Mouse (Mus musculus) layer of hippocampus, adult 2 months (tissue): ENCODE results near the gene Serp2. TPM values are rescaled to one million over a fixed set of nuclear protein-coding genes. Genes with fewer than 3 reads are reported as not detected.

ENCODE experiments used
- DNase-seq, 2 experiments: peaks; one replicate each; pipeline ENCODE4 v3.0.0; 2022; ENCODE audit warnings: low spot score in 2 of 2
- H3K27ac ChIP-seq: fragments of 200-600 bp; 2 replicates; pipeline ENCODE4 v1.8.1; 2022
- H3K4me3 ChIP-seq: fragments of 200-600 bp; 2 replicates; pipeline ENCODE4 v1.8.1; 2022; ENCODE audit warnings: mild to moderate bottlenecking
- CTCF ChIP-seq: fragments of 200-600 bp; conservative IDR thresholded peaks from 2 replicates; pipeline ENCODE4 v1.8.1; 2022; ENCODE audit warnings: antibody characterized with exemption, mild to moderate bottlenecking, moderate library complexity
- long read RNA-seq, 2 experiments: library from polyadenylated mRNA; stranded (forward); transcript quantifications; one replicate each; pipeline ENCODE4 v2.0.0; 2021; ENCODE audit warnings: borderline mapping rate in 2 of 2
- total RNA-seq, 2 experiments: library from RNA; stranded (reverse); gene quantifications; 2 replicates each; pipeline ENCODE4 v1.2.3; 2021

The Serp2 gene
- 100 to 1,000 TPM; 142 to 158 TPM for total RNA-seq
- long read RNA-seq, experiment 1, transcript Serp2-201 (3 exons, 748 nt): major isoform, 73 of 109 reads
- long read RNA-seq, experiment 1, transcript Serp2-204 (2 exons, 705 nt): minor isoform, 13 of 109 reads
- long read RNA-seq, experiment 1, partial matches to known transcripts: 5 of 109 reads
- long read RNA-seq, experiment 1, other reads (novel, unspliced or antisense): 18 of 109 reads
- long read RNA-seq, experiment 2, transcript Serp2-201 (3 exons, 748 nt): major isoform, 103 of 134 reads
- long read RNA-seq, experiment 2, transcript Serp2-204 (2 exons, 705 nt): minor isoform, 12 of 134 reads
- long read RNA-seq, experiment 2, partial matches to known transcripts: 9 of 134 reads
- long read RNA-seq, experiment 2, other reads (novel, unspliced or antisense): 10 of 134 reads

DNA sequence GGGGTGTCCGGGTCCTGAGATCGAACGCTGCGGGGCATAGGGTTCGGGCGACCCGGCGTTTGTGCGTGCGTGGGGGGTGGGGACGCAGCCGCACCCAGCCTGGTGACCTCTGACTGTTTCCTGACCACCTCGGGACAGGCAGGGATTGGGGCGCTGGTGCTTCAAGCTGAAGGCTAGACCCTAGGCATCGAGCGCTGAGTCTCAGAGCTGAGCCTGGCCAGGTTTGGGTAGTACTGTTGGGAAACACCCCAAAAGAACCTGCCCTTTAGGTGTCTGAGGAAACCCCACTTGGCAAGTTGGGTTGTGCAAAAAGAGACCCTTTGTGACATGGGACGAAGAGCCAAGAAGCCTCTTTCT is at the start of gene Serp2:
Gene Serp2 (minus strand): TSS at position 38 of the 357 bp plus-strand sequence.
- no peak for TF ChIP-seq CTCF
- Histone ChIP-seq H3K27ac (peak within 1 kb of the TSS; percentile 98), H3K4me3 (peak within 1 kb of the TSS; percentile 75)
- DNase-seq: no peak

DNA sequence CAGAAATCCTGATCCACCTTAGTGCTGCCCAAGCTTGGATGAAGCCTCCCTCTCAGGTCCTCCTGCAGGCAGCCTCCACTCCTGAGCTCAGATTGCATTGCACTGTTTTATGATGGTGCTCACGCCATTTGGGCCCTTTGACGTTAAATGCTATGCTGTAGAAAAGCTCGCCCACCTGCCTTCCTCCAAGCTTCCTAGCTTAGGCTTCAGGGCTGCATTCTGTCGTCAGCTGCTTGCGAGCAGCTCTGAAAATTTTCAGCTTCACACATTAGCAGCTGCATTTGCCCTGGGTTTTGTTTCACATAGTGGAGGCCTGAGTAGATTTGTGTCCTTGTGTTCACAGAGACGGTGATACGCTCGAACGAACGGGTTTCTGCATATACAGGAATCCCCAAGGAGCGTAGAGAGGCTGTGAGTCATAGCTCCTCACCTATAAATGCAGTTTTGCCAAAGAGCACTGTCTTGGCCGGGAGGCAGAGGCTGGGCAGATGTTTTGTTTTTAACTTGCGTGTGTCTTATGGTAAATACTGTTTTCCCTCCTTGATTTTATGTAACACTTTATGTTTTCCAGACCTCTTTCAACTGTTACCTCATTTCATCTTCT is 49.3 kb upstream of the Serp2 start:
- DNase-seq: no peak
- Histone ChIP-seq H3K4me3 (no peak overlapping the region), H3K27ac (no peak overlapping the region)
- TF ChIP-seq CTCF: no peak

GRCm38 (mm10) chr14:76604012-76604411 is 47.3 kb upstream of the Serp2 start:
- Histone ChIP-seq H3K27ac (no peak overlapping the region), H3K4me3 (no peak overlapping the region)
- DNase-seq: no peak
- TF ChIP-seq CTCF: no peak

DNA sequence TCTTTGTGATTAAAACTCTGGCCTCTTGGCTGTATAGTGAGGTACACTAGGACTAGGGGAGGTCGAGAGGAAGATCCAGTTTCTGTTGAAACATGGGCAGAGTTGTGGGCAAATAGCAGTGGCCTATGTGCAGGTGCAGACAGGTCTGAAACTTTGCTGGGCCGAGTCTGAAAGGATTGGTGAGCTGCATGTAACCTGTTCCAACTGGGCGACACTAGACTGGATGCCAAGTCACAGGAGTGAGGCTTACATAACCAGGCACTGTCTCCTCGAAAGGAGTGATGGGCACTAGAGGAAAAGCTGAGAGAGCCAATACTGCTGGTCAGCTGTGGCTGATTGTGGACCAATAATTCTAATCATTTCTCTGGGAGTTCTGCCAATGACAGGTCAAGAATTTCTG is 45.0 kb upstream of the Serp2 start:
- Histone ChIP-seq H3K4me3 (no peak overlapping the region), H3K27ac (no peak overlapping the region)
- TF ChIP-seq CTCF: no peak
- DNase-seq: no peak

DNA sequence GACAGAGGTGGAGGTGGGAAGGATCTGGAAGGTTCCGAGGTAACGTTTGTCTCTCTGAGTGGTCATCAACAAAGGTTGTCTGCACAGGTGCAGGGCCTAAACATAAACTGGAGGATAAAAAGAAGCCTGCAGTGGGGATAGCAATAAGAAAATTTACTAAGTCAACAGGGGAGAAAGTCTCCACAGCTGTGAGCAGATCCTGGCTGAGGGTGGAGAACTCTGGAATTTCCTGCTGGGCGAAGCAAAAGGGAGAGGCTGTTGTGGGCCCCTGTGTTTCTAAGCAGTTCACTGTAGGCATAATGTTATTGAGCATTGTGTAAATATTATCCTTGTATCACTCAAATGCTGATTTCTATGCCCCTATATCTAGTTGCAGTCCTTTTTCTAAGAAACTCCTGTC is 43.7 kb upstream of the Serp2 start:
- no peak for TF ChIP-seq CTCF
- Histone ChIP-seq H3K4me3 (no peak overlapping the region), H3K27ac (peak overlapping the region; percentile 32; the same call in 1 of the 2 replicates)
- DNase-seq: no peak

- peak overlapping the region; percentile 32; the same call in 1 of the 2 replicates for H3K27ac ChIP-seq
- no peak for TF ChIP-seq CTCF
- DNase-seq: no peak
- H3K4me3 ChIP-seq: no peak overlapping the region
Observed at GRCm38 (mm10) chr14:76599706-76600105, 43.0 kb upstream of the Serp2 start.

- Histone ChIP-seq H3K4me3 (peak overlapping the region; percentile 56), H3K27ac (peak overlapping the region; percentile 86)
- no peak for TF ChIP-seq CTCF
- peak; percentile 22 to 35 for DNase-seq
Observed at GRCm38 (mm10) chr14:76598518-76599216, 42.0 kb upstream of the Serp2 start.

DNA sequence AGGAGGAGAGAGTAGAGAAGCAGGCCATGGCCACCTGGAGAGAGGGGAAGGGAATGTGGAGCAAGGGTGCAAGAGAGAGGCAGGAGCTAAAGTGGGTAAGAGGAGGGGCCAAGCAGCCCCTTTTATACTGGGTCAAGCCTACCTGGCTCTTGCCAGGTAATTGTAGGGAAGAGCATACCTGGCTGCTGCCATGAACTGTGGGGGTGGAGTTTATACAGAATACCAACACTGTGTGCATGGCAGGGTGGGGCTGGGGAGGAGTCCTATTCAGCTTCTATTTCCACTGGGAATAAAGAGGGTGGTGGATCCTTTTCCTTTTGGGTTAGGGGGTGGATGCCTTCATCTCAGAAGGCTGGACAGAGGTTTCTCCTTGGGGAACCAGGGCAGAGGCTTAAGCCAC is 41.1 kb upstream of the Serp2 start:
- TF ChIP-seq CTCF: no peak
- no peak for DNase-seq
- no peak overlapping the region for H3K4me3 ChIP-seq
- no peak overlapping the region for H3K27ac ChIP-seq

GRCm38 (mm10) chr14:76595048-76595859 is 38.6 kb upstream of the Serp2 start:
- no peak overlapping the region for H3K4me3 ChIP-seq
- no peak for TF ChIP-seq CTCF
- H3K27ac ChIP-seq: peak overlapping the region; percentile 77
- DNase-seq: peak in 1 of 2 experiments; percentile 13

DNA sequence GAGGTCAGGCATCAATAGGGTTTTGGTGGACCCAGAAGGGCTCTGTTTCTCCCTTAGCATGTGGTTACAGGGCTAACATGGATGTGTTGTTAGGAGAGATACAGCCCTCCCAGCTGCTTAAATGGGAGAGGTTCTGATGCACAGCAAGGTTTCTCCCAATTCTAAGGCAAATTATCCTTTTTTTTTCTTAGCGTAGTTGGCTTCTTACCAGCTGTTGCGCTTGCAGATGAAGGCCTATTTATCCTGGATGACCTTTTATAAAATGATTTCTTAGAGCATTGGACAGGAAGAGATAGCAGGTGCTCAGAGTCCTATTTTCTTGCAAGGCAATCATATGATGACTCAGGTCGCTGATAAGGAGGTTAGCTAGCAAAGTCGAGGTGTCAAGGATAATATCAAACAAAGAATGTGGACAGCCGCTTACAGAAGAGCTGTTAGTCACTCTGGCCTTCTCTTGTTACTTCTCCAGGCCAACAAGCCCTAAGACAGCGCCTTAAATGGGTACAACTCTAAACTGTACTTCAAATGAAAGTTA is 37.7 kb upstream of the Serp2 start:
- no peak for DNase-seq
- H3K4me3 ChIP-seq: no peak overlapping the region
- no peak overlapping the region; the same call in 1 of the 2 replicates for H3K27ac ChIP-seq
- TF ChIP-seq CTCF: no peak

DNA sequence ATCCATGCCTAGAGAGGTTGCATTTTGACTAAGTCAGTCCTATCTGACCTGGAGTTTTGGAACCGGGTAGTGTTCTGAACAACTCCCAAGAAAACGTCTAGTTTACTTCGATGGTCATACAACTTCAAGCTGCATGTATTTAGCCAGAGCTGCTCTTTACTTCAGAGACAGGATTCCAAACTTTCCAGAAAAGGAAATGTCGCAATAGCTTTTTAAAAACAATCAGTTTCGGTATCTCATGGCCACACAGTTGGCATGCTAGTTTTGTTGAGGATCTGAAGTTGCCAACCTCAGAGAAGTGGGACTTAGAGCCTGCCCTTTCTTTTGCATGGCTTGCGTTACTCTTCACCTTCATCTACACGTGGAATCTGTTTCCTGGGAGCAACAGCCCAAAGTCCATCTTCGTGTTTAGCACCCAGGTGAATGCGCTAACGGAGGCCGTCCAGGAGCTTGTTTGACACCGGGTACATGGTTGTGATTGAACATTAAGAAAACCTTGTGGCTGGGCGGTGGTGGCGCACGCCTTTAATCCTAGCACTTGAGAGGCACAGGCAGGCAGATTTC is 37.0 kb upstream of the Serp2 start:
- H3K27ac ChIP-seq: no peak overlapping the region
- H3K4me3 ChIP-seq: no peak overlapping the region
- no peak for TF ChIP-seq CTCF
- no peak for DNase-seq

GRCm38 (mm10) chr14:76592721-76593120 is 36.0 kb upstream of the Serp2 start:
- no peak for TF ChIP-seq CTCF
- no peak for DNase-seq
- Histone ChIP-seq H3K4me3 (no peak overlapping the region), H3K27ac (no peak overlapping the region)
